In genomic region chr7:136124786-136125185, GRCm38 (mm10) we compare ENCODE assay signal across 15 mouse cellular contexts.
A peak's percentile ranks its signal among the peaks of the same experiment; 100 is the strongest.
DNase-seq lines count a peak whose midpoint lies in the region.
"Had no signal": no experiment of that assay in that cellular context is flagged by ENCODE, and none has a peak within 500 bp of the region (broad histone marks: within the 10 kb centered on the region; RNA-seq: fewer than 3 reads in every experiment).

No protein-coding gene starts in this region.

- peak; percentile 15 for DNase-seq in gastrocnemius, adult 18-20 months (ENCODE audit: low spot score)
- DNase-seq in gastrocnemius, adult 8-10 months (ENCODE audit: low spot score in 2 of 2), result no peak
- peak; percentile 8 to 19 for DNase-seq in heart, adult 18-20 months
- DNase-seq in heart, adult 8-10 months (ENCODE audit: low spot score), result no peak
- DNase-seq in lung, postnatal 14 days, result peak; percentile 6
- no peak for DNase-seq in lung, postnatal 36 days
- no peak for DNase-seq in neural tube, embryonic 10.5 days (ENCODE audit: extremely low spot score, low spot score)
- DNase-seq: adrenal gland, adult 8-10 months; adrenal gland, postnatal 36 days; cerebellum, adult 18-20 months; cerebellum, adult 9-10 months; cerebellum, postnatal 36 days; embryo, embryonic 11 days; heart, postnatal 4 days; kidney, adult 18-20 months had no signal

Comparison
In these comparisons a context has a peak if more than half of its experiments do, and no peak if none do; other contexts are left out.
1. DNase-seq: peak in gastrocnemius, adult 18-20 months (single experiment), heart, adult 18-20 months (2 of 2) and lung, postnatal 14 days (single experiment); none in gastrocnemius, adult 8-10 months (0 of 2), heart, adult 8-10 months (single experiment), lung, postnatal 36 days (single experiment) and neural tube, embryonic 10.5 days (single experiment).